Mouse (Mus musculus) macrophage (primary cell): ENCODE measurements around the gene Maml2. TPM values are rescaled to one million over a fixed set of nuclear protein-coding genes. Genes with fewer than 3 reads are reported as not detected.

Experiments used
- H3K27ac ChIP-seq: fragments of 350-480 bp; formaldehyde crosslinking; 2 replicates; pipeline ENCODE4 v1.9.0; 2021
- H3K36me3 ChIP-seq: fragments of 350-480 bp; formaldehyde crosslinking; 2 replicates; pipeline ENCODE4 v1.9.0; 2021; ENCODE audit errors: inconsistent target
- H3K4me3 ChIP-seq: fragments of 350-480 bp; formaldehyde crosslinking; 2 replicates; pipeline ENCODE4 v1.9.0; 2021; ENCODE audit errors: inconsistent target
- H3K79me2 ChIP-seq: fragments of 350-480 bp; formaldehyde crosslinking; 2 replicates; pipeline ENCODE4 v1.9.0; 2021; ENCODE audit errors: inconsistent target
- WGBS: methylation state at CpG from one replicate; pipeline ENCODE4 v1.1.7; 2026; ENCODE audit warnings: inconsistent platforms; ENCODE audit not compliant: missing documents; 5-methylcytosine and 5-hydroxymethylcytosine counted together
- polyA plus RNA-seq: library from polyadenylated mRNA; stranded (reverse); fragments of 250-400 nt; gene quantifications from 3 replicates; pipeline ENCODE4 v1.2.4, GENCODE M21; 2018; ENCODE audit warnings: inconsistent platforms
- total RNA-seq, 78 experiments: library from RNA; depleted of rRNA; stranded (reverse); fragments of 250-400 nt; gene quantifications; 1 replicate in 9 of 78; 2 replicates in 24 of 78; 3 replicates in 43 of 78; 4 replicates in 2 of 78; pipeline ENCODE4 v1.2.4; 2018; ENCODE audit warnings: inconsistent platforms in 56 of 78

Gene Maml2
- 10 to 100 TPM in 19 of 26 experiments, 1 to 10 TPM in 7; 7.5 to 40.6 (median 10.9) TPM for total RNA-seq (2018; cell fraction: chromatin; rRNA removed)
- 10 to 100 TPM in 1 of 26 experiments, 1 to 10 TPM in 25; 5.3 to 10.0 (median 7.6) TPM for total RNA-seq (2018; cell fraction: cytosol; rRNA removed)
- 10 to 100 TPM in 22 of 26 experiments, 1 to 10 TPM in 4; 7.9 to 28.3 (median 12.5) TPM for total RNA-seq (2018; cell fraction: nucleus; rRNA removed)
- 6.0 to 7.7 TPM (median 6.7 TPM) in 3 replicates for polyA plus RNA-seq

- H3K27ac ChIP-seq: peak within 1 kb of the TSS; percentile 28
- H3K4me3 ChIP-seq: peak within 1 kb of the TSS; percentile 65
- H3K79me2 ChIP-seq: no peaks in the 10 kb centered on the region; the same call in 1 of the 2 replicates
- no peaks in the 10 kb centered on the region for H3K36me3 ChIP-seq
- WGBS: 10% methylated on average over 22 of the region's 23 CpGs
These were observed at the start of gene Maml2 for GRCm38 (mm10) chr9:13297668-13298512. Gene Maml2 (plus strand): TSS chr9:13297957.

GRCm38 (mm10) chr9:13248104-13248503 is 49.7 kb upstream of the Maml2 start:
- no peak overlapping the region for H3K4me3 ChIP-seq
- peaks cover 72% of the 10 kb centered on the region for H3K79me2 ChIP-seq
- 86% methylated on average over 3 of the region's 4 CpGs for WGBS
- H3K27ac ChIP-seq: no peak overlapping the region
- peaks cover 7% of the 10 kb centered on the region; the same call in 1 of the 2 replicates for H3K36me3 ChIP-seq

- no peak overlapping the region for H3K27ac ChIP-seq
- 88% methylated on average over 2 of the region's 2 CpGs for WGBS
- H3K4me3 ChIP-seq: no peak overlapping the region
- H3K36me3 ChIP-seq: peaks cover 13% of the 10 kb centered on the region; the same call in 1 of the 2 replicates
- peaks cover 51% of the 10 kb centered on the region for H3K79me2 ChIP-seq
These were observed 46.5 kb upstream of the Maml2 start for GRCm38 (mm10) chr9:13251251-13251650.

GRCm38 (mm10) chr9:13256726-13257125 is 41.0 kb upstream of the Maml2 start:
- Histone ChIP-seq H3K79me2 (peaks cover 3% of the 10 kb centered on the region; the same call in 1 of the 2 replicates), H3K4me3 (no peak overlapping the region), H3K27ac (no peak overlapping the region), H3K36me3 (peaks cover 13% of the 10 kb centered on the region; the same call in 1 of the 2 replicates)
- 100% methylated on average over 1 of the region's 1 CpGs for WGBS

- Histone ChIP-seq H3K36me3 (peaks cover 6% of the 10 kb centered on the region; the same call in 1 of the 2 replicates), H3K79me2 (no peaks in the 10 kb centered on the region), H3K4me3 (no peak overlapping the region), H3K27ac (no peak overlapping the region)
- 94% methylated on average over 2 of the region's 2 CpGs for WGBS
These were observed 39.6 kb upstream of the Maml2 start for GRCm38 (mm10) chr9:13258173-13258572.

GRCm38 (mm10) chr9:13260980-13261379 is 36.8 kb upstream of the Maml2 start:
- H3K27ac ChIP-seq: no peak overlapping the region
- no peaks in the 10 kb centered on the region for H3K36me3 ChIP-seq
- WGBS: 82% methylated on average over 3 of the region's 3 CpGs
- no peaks in the 10 kb centered on the region for H3K79me2 ChIP-seq
- no peak overlapping the region for H3K4me3 ChIP-seq

- Histone ChIP-seq H3K4me3 (no peak overlapping the region), H3K27ac (no peak overlapping the region), H3K79me2 (no peaks in the 10 kb centered on the region), H3K36me3 (no peaks in the 10 kb centered on the region)
- 100% methylated on average over 1 of the region's 1 CpGs for WGBS
These were observed 24.5 kb upstream of the Maml2 start for GRCm38 (mm10) chr9:13273219-13273618.

GRCm38 (mm10) chr9:13287482-13287881 is 10.3 kb upstream of the Maml2 start:
- Histone ChIP-seq H3K36me3 (peaks cover 10% of the 10 kb centered on the region; the same call in 1 of the 2 replicates), H3K79me2 (no peaks in the 10 kb centered on the region), H3K4me3 (no peak overlapping the region), H3K27ac (no peak overlapping the region)
- 89% methylated on average over 2 of the region's 2 CpGs for WGBS

GRCm38 (mm10) chr9:13296274-13297121 is 1.3 kb upstream of the Maml2 start:
- peak overlapping the region; percentile 28; the same call in 1 of the 2 replicates for H3K27ac ChIP-seq
- peak overlapping the region; percentile 65 for H3K4me3 ChIP-seq
- H3K79me2 ChIP-seq: no peaks in the 10 kb centered on the region; the same call in 1 of the 2 replicates
- 2% methylated on average over 22 of the region's 28 CpGs for WGBS
- H3K36me3 ChIP-seq: no peaks in the 10 kb centered on the region

GRCm38 (mm10) chr9:13297122-13297667 is 562 bp upstream of the Maml2 start:
- WGBS: 4% methylated on average over 12 of the region's 12 CpGs
- Histone ChIP-seq H3K79me2 (no peaks in the 10 kb centered on the region; the same call in 1 of the 2 replicates), H3K27ac (peak overlapping the region; percentile 28; the same call in 1 of the 2 replicates), H3K4me3 (peak overlapping the region; percentile 65), H3K36me3 (no peaks in the 10 kb centered on the region)

GRCm38 (mm10) chr9:13298513-13298878 is 739 bp downstream of the Maml2 start:
- Histone ChIP-seq H3K4me3 (peak overlapping the region; percentile 65; the same call in 1 of the 2 replicates), H3K27ac (peak overlapping the region; percentile 27), H3K79me2 (no peaks in the 10 kb centered on the region; the same call in 1 of the 2 replicates), H3K36me3 (no peaks in the 10 kb centered on the region)
- 19% methylated on average over 9 of the region's 9 CpGs for WGBS

GRCm38 (mm10) chr9:13299190-13299589 is 1.4 kb downstream of the Maml2 start:
- 29% methylated on average over 6 of the region's 6 CpGs for WGBS
- Histone ChIP-seq H3K79me2 (no peaks in the 10 kb centered on the region; the same call in 1 of the 2 replicates), H3K27ac (peak overlapping the region; percentile 27), H3K4me3 (no peak overlapping the region), H3K36me3 (no peaks in the 10 kb centered on the region)

GRCm38 (mm10) chr9:13300041-13300441 is 2.3 kb downstream of the Maml2 start:
- Histone ChIP-seq H3K79me2 (no peaks in the 10 kb centered on the region; the same call in 1 of the 2 replicates), H3K27ac (no peak overlapping the region), H3K36me3 (no peaks in the 10 kb centered on the region), H3K4me3 (no peak overlapping the region)
- 47% methylated on average over 3 of the region's 3 CpGs for WGBS
